Mouse (Mus musculus): ENCODE measurements around the gene Numbl. TPM values are rescaled to one million over a fixed set of nuclear protein-coding genes. Genes with fewer than 3 reads are reported as not detected.
"Not testable (repeated sequence)": the region's sequence is repeated elsewhere in the genome, so short reads cannot be mapped to it uniquely, and the experiment has no call there.

Gene Numbl
- total and polyA plus RNA-seq, 3 experiments: 0.81 to 2.9 (median 2.3) TPM

GRCm38 (mm10) chr7:27244088-27244487 is 14.1 kb upstream of the Numbl start:
- dilution Hi-C loops (cut with MboI; ENCODE audit: extremely low pct_ligation_motif_present, extremely low pct_unique_long_range_greater_than_20kb, low sequenced_read_pairs); H3K9me3 ChIP-seq (replicated peaks; ENCODE audit: low read length); in situ Hi-C loops (cut with MboI; ENCODE audit: low pct_ligation_motif_present, low pct_unique_long_range_greater_than_20kb, low sequenced_read_pairs); H3K4me1 ChIP-seq (ENCODE audit: control insufficient read depth in 1 of 2, insufficient read depth in 2 of 2); H3K27ac ChIP-seq (ENCODE audit: insufficient read depth, low read depth); H3K27me3 ChIP-seq (replicated peaks); DNase-seq (ENCODE audit: extremely low read depth); H3K9ac ChIP-seq (ENCODE audit: insufficient read depth, low read depth); H3K79me2 ChIP-seq (replicated peaks; ENCODE audit: control insufficient read depth, extremely low read depth, insufficient read depth, poor library complexity, severe bottlenecking); H3K4me2 ChIP-seq (ENCODE audit: insufficient read depth, low read depth, poor library complexity, severe bottlenecking); H3K4me3 ChIP-seq (replicated peaks in 1 of 3; ENCODE audit: low read depth in 2 of 3, low read length in 2 of 3, poor library complexity in 1 of 3): not testable (repeated sequence)
- peaks cover 63 to 73% of the 10 kb centered on the region in 2 experiments for H3K36me3 ChIP-seq (replicated peaks in 1 of 2; ENCODE audit: control insufficient read depth in 1 of 2, insufficient read depth in 1 of 2, low read length in 1 of 2)
- TF ChIP-seq CTCF (conservative IDR thresholded peaks at IDR 0.05 in 1 of 2, IDR thresholded peaks at IDR 0.05 in 1 of 2; ENCODE audit: low read depth in 2 of 2, low read length in 2 of 2): peak; percentile 8 to 28; a peak in 2 of 4 replicates

GRCm38 (mm10) chr7:27249146-27249545 is 9.1 kb upstream of the Numbl start:
- dilution Hi-C loops (cut with MboI; ENCODE audit: extremely low pct_ligation_motif_present, extremely low pct_unique_long_range_greater_than_20kb, low sequenced_read_pairs): no loop called here
- peaks cover 1% of the 10 kb centered on the region for H3K9me3 ChIP-seq (replicated peaks; ENCODE audit: low read length)
- no peaks in the 10 kb centered on the region for H3K4me1 ChIP-seq (ENCODE audit: control insufficient read depth in 1 of 2, insufficient read depth in 2 of 2)
- H3K4me3 ChIP-seq (replicated peaks in 1 of 3; ENCODE audit: low read depth in 2 of 3, low read length in 2 of 3, poor library complexity in 1 of 3): no peak overlapping the region
- no peaks in the 10 kb centered on the region for H3K27me3 ChIP-seq (replicated peaks)
- no peak overlapping the region for H3K27ac ChIP-seq (ENCODE audit: insufficient read depth, low read depth)
- no peak overlapping the region for H3K4me2 ChIP-seq (ENCODE audit: insufficient read depth, low read depth, poor library complexity, severe bottlenecking)
- H3K36me3 ChIP-seq (replicated peaks in 1 of 2; ENCODE audit: control insufficient read depth in 1 of 2, insufficient read depth in 1 of 2, low read length in 1 of 2): peaks cover 44 to 71% of the 10 kb centered on the region in 2 experiments
- no peak for DNase-seq (ENCODE audit: extremely low read depth)
- H3K79me2 ChIP-seq (replicated peaks; ENCODE audit: control insufficient read depth, extremely low read depth, insufficient read depth, poor library complexity, severe bottlenecking): no peaks in the 10 kb centered on the region
- TF ChIP-seq CTCF (conservative IDR thresholded peaks at IDR 0.05 in 1 of 2, IDR thresholded peaks at IDR 0.05 in 1 of 2; ENCODE audit: low read depth in 2 of 2, low read length in 2 of 2) (peak in 1 of 2 experiments; percentile 66; a peak in 2 of 4 replicates), SMC3 (IDR thresholded peaks at IDR 0.05; ENCODE audit: low read depth, low read length) (peak; percentile 29; the same call in 1 of the 2 replicates), PAX5 (IDR thresholded peaks at IDR 0.05; ENCODE audit: low read length) (no peak), RCOR1 (conservative IDR thresholded peaks at IDR 0.05; ENCODE audit: low read depth, low read length) (no peak), POLR2A (IDR thresholded peaks at IDR 0.05; ENCODE audit: low read depth, low read length) (no peak), MAFK (IDR thresholded peaks at IDR 0.05; ENCODE audit: insufficient replicate concordance, low read length) (no peak), POLR2AphosphoS2 (IDR thresholded peaks at IDR 0.05; ENCODE audit: low read depth, low read length) (no peak), NRF1 (IDR thresholded peaks at IDR 0.05; ENCODE audit: low read depth, low read length) (no peak), HCFC1 (IDR thresholded peaks at IDR 0.05; ENCODE audit: low read depth, low read length) (no peak), RAD21 (IDR thresholded peaks at IDR 0.05; ENCODE audit: low read depth, low read length) (peak; percentile 32), UBTF (IDR thresholded peaks at IDR 0.05; ENCODE audit: low read depth, low read length) (no peak)
- in situ Hi-C loops (cut with MboI; ENCODE audit: low pct_ligation_motif_present, low pct_unique_long_range_greater_than_20kb, low sequenced_read_pairs): no loop called here
- no peak overlapping the region for H3K9ac ChIP-seq (ENCODE audit: insufficient read depth, low read depth)

- no peak overlapping the region for H3K4me2 ChIP-seq (ENCODE audit: insufficient read depth, low read depth, poor library complexity, severe bottlenecking)
- H3K4me3 ChIP-seq (replicated peaks in 1 of 3; ENCODE audit: low read depth in 2 of 3, low read length in 2 of 3, poor library complexity in 1 of 3): no peak overlapping the region
- no peaks in the 10 kb centered on the region for H3K27me3 ChIP-seq (replicated peaks)
- no peaks in the 10 kb centered on the region for H3K79me2 ChIP-seq (replicated peaks; ENCODE audit: control insufficient read depth, extremely low read depth, insufficient read depth, poor library complexity, severe bottlenecking)
- no peak overlapping the region for H3K27ac ChIP-seq (ENCODE audit: insufficient read depth, low read depth)
- H3K9me3 ChIP-seq (replicated peaks; ENCODE audit: low read length): peaks cover 6% of the 10 kb centered on the region
- dilution Hi-C loops (cut with MboI; ENCODE audit: extremely low pct_ligation_motif_present, extremely low pct_unique_long_range_greater_than_20kb, low sequenced_read_pairs): no loop called here
- no peaks in the 10 kb centered on the region for H3K4me1 ChIP-seq (ENCODE audit: control insufficient read depth in 1 of 2, insufficient read depth in 2 of 2)
- H3K9ac ChIP-seq (ENCODE audit: insufficient read depth, low read depth): no peak overlapping the region
- DNase-seq (ENCODE audit: extremely low read depth): no peak
- in situ Hi-C loops (cut with MboI; ENCODE audit: low pct_ligation_motif_present, low pct_unique_long_range_greater_than_20kb, low sequenced_read_pairs): no loop called here
- no peak for TF ChIP-seq JUN (IDR thresholded peaks at IDR 0.05; ENCODE audit: insufficient read depth, low read depth, low read length)
- TF ChIP-seq NELFE (IDR thresholded peaks at IDR 0.05; ENCODE audit: low read depth, low read length): no peak
- TF ChIP-seq TCF12 (IDR thresholded peaks at IDR 0.05; ENCODE audit: low read depth, low read length): no peak
- no peak for TF ChIP-seq ZNF384 (IDR thresholded peaks at IDR 0.05; ENCODE audit: low read depth, low read length)
- TF ChIP-seq IRF4 (IDR thresholded peaks at IDR 0.05; ENCODE audit: low read depth, low read length): no peak
- no peak for TF ChIP-seq MAFK (IDR thresholded peaks at IDR 0.05; ENCODE audit: insufficient replicate concordance, low read length)
- H3K36me3 ChIP-seq (replicated peaks in 1 of 2; ENCODE audit: control insufficient read depth in 1 of 2, insufficient read depth in 1 of 2, low read length in 1 of 2): peaks cover 45 to 73% of the 10 kb centered on the region in 2 experiments
These were observed 8.3 kb upstream of the Numbl start for GRCm38 (mm10) chr7:27249928-27250327.
